Mouse (Mus musculus) liver, postnatal 0 days (tissue): Measurements from ENCODE around the gene Myrip. TPM values are rescaled to one million over a fixed set of nuclear protein-coding genes. Genes with fewer than 3 reads are reported as not detected.

Experiments used
- ATAC-seq: fragments of 200-750 bp; cut with Nextera tagmentation; 2 replicates; pipeline ENCODE4 v1.8.0; 2017; ENCODE audit warnings: mild to moderate bottlenecking, moderate library complexity
- DNase-seq: peaks from one replicate; pipeline ENCODE4 v3.0.0-alpha.2; 2016
- H3K27ac ChIP-seq: fragments of 300-500 bp; sonication (generic); 2 replicates; pipeline ENCODE4 v1.5.1; 2014; ENCODE audit warnings: antibody characterized with exemption, moderate library complexity, mild to moderate bottlenecking, low read depth
- H3K27me3 ChIP-seq: fragments of 300-500 bp; sonication (generic); 2 replicates; pipeline ENCODE4 v1.6.1; 2014; ENCODE audit warnings: low read length, control low read depth, mixed read lengths; ENCODE audit not compliant: insufficient read depth
- H3K36me3 ChIP-seq: fragments of 300-500 bp; sonication (generic); replicated peaks from 2 replicates; pipeline ENCODE4 v1.6.1; 2014; ENCODE audit warnings: mild to moderate bottlenecking, control low read depth, low read length, moderate library complexity, mixed read lengths; ENCODE audit not compliant: insufficient read depth
- H3K4me1 ChIP-seq: fragments of 300-500 bp; sonication (generic); 2 replicates; pipeline ENCODE4 v1.6.1; 2014; ENCODE audit warnings: antibody characterized with exemption, mild to moderate bottlenecking, control low read depth; ENCODE audit not compliant: insufficient read depth
- H3K4me2 ChIP-seq: fragments of 300-500 bp; sonication (generic); 2 replicates; pipeline ENCODE4 v1.6.1; 2014; ENCODE audit warnings: low read depth, mild to moderate bottlenecking, low read length, moderate library complexity, mixed read lengths
- H3K4me3 ChIP-seq: fragments of 300-500 bp; sonication (generic); 2 replicates; pipeline ENCODE4 v1.5.1; 2014; ENCODE audit warnings: low read depth, low read length
- H3K9ac ChIP-seq: fragments of 300-500 bp; sonication (generic); replicated peaks from 2 replicates; pipeline ENCODE4 v1.6.1; 2014; ENCODE audit warnings: mild to moderate bottlenecking, moderate library complexity
- H3K9me3 ChIP-seq: fragments of 300-500 bp; sonication (generic); 2 replicates; pipeline ENCODE4 v1.6.1; 2016; ENCODE audit warnings: mild to moderate bottlenecking, control low read depth, low read length, mixed read lengths
- CTCF ChIP-seq: sonication (generic); IDR thresholded peaks from 2 replicates; pipeline ENCODE4 v1.5.1; 2016; ENCODE audit warnings: antibody characterized with exemption, low read depth
- EP300 ChIP-seq: IDR thresholded peaks from 2 replicates; pipeline ENCODE4 v1.6.1; 2016; ENCODE audit warnings: antibody characterized with exemption, low read depth, mild to moderate bottlenecking
- WGBS: fragments of 180-500 bp; shearing (Covaris S2); extraction: QIAGEN DNeasy Blood & Tissue Kit; methylation state at CpG from one replicate; pipeline ENCODE4 v1.1.7; 2014; ENCODE audit not compliant: insufficient replicate concordance; 5-methylcytosine and 5-hydroxymethylcytosine counted together
- polyA plus RNA-seq: library from polyadenylated mRNA; unstranded; fragments of >200 nt; fragmentation: Nextera tagmentation; extraction: Ambion mirVana; gene quantifications from 2 replicates; pipeline ENCODE4 v1.2.1, GENCODE M21; 2015

Gene Myrip
- polyA plus RNA-seq, 1 experiment from 2014 or later, result 0.09 TPM

- 80% methylated on average over 5 of the region's 5 CpGs for WGBS
- TF ChIP-seq CTCF, result no peak
- TF ChIP-seq EP300, result no peak
- no peak overlapping the region for H3K27ac ChIP-seq
- H3K36me3 ChIP-seq, result no peaks in the 10 kb centered on the region
- no peaks in the 10 kb centered on the region for H3K9me3 ChIP-seq
- no peak for DNase-seq
- H3K9ac ChIP-seq, result no peak overlapping the region
- H3K4me2 ChIP-seq, result no peak overlapping the region
- no peak overlapping the region for H3K4me3 ChIP-seq
- no peaks in the 10 kb centered on the region; the same call in 1 of the 2 replicates for H3K4me1 ChIP-seq
- ATAC-seq, result no peak
- H3K27me3 ChIP-seq, result no peaks in the 10 kb centered on the region
These were observed 114.8 kb downstream of the Myrip start for GRCm38 (mm10) chr9:120416151-120416550.

- Histone ChIP-seq H3K9me3 (no peaks in the 10 kb centered on the region), H3K9ac (no peak overlapping the region), H3K27me3 (no peaks in the 10 kb centered on the region), H3K36me3 (no peaks in the 10 kb centered on the region), H3K4me3 (no peak overlapping the region), H3K27ac (no peak overlapping the region), H3K4me2 (no peak overlapping the region), H3K4me1 (no peaks in the 10 kb centered on the region; the same call in 1 of the 2 replicates)
- TF ChIP-seq EP300 (no peak), CTCF (no peak)
- no peak for DNase-seq
- peak; percentile 69 for ATAC-seq
- WGBS, result 76% methylated on average over 5 of the region's 5 CpGs
These were observed 115.4 kb downstream of the Myrip start for GRCm38 (mm10) chr9:120416729-120417128.

- H3K27me3 ChIP-seq, result no peaks in the 10 kb centered on the region
- H3K4me2 ChIP-seq, result no peak overlapping the region
- H3K27ac ChIP-seq, result no peak overlapping the region
- TF ChIP-seq CTCF (no peak), EP300 (no peak)
- H3K9me3 ChIP-seq, result no peaks in the 10 kb centered on the region
- no peak overlapping the region for H3K4me3 ChIP-seq
- no peaks in the 10 kb centered on the region; the same call in 1 of the 2 replicates for H3K4me1 ChIP-seq
- H3K36me3 ChIP-seq, result no peaks in the 10 kb centered on the region
- 64% methylated on average over 7 of the region's 7 CpGs for WGBS
- DNase-seq, result no peak
- H3K9ac ChIP-seq, result no peak overlapping the region
- no peak for ATAC-seq
These were observed 117.3 kb downstream of the Myrip start for GRCm38 (mm10) chr9:120418582-120418981.

GRCm38 (mm10) chr9:120424567-120424966, 123.3 kb downstream of the Myrip start:
- Histone ChIP-seq H3K4me3 (no peak overlapping the region), H3K9ac (no peak overlapping the region), H3K36me3 (no peaks in the 10 kb centered on the region), H3K27me3 (no peaks in the 10 kb centered on the region), H3K4me2 (no peak overlapping the region), H3K4me1 (no peaks in the 10 kb centered on the region), H3K27ac (no peak overlapping the region), H3K9me3 (no peaks in the 10 kb centered on the region)
- DNase-seq, result no peak
- ATAC-seq, result no peak
- no peak for TF ChIP-seq EP300
- TF ChIP-seq CTCF, result no peak
- 53% methylated on average over 7 of the region's 7 CpGs for WGBS

- H3K9me3 ChIP-seq, result no peaks in the 10 kb centered on the region
- no peaks in the 10 kb centered on the region for H3K27me3 ChIP-seq
- no peak overlapping the region for H3K9ac ChIP-seq
- no peak overlapping the region for H3K4me3 ChIP-seq
- H3K36me3 ChIP-seq, result no peaks in the 10 kb centered on the region
- ATAC-seq (no peak), DNase-seq (peak; percentile 66)
- no peaks in the 10 kb centered on the region for H3K4me1 ChIP-seq
- WGBS, result 40% methylated on average over 5 of the region's 5 CpGs
- no peak overlapping the region for H3K27ac ChIP-seq
- H3K4me2 ChIP-seq, result no peak overlapping the region
- TF ChIP-seq CTCF, result peak; percentile 75
- TF ChIP-seq EP300, result no peak
These were observed 124.5 kb downstream of the Myrip start for GRCm38 (mm10) chr9:120425768-120426167.

- Histone ChIP-seq H3K9me3 (no peaks in the 10 kb centered on the region), H3K27ac (no peak overlapping the region), H3K4me3 (no peak overlapping the region), H3K36me3 (no peaks in the 10 kb centered on the region), H3K27me3 (no peaks in the 10 kb centered on the region), H3K4me2 (no peak overlapping the region), H3K9ac (no peak overlapping the region), H3K4me1 (no peaks in the 10 kb centered on the region)
- 17% methylated on average over 6 of the region's 6 CpGs for WGBS
- DNase-seq, result no peak
- no peak for ATAC-seq
- TF ChIP-seq CTCF (no peak), EP300 (no peak)
These were observed 126.9 kb downstream of the Myrip start for GRCm38 (mm10) chr9:120428181-120428580.

- DNase-seq (peak; percentile 74), ATAC-seq (peak; percentile 83)
- TF ChIP-seq CTCF (peak; percentile 97), EP300 (no peak)
- Histone ChIP-seq H3K4me3 (no peak overlapping the region), H3K4me2 (no peak overlapping the region), H3K27me3 (no peaks in the 10 kb centered on the region), H3K4me1 (no peaks in the 10 kb centered on the region), H3K36me3 (no peaks in the 10 kb centered on the region), H3K9ac (no peak overlapping the region), H3K9me3 (no peaks in the 10 kb centered on the region), H3K27ac (no peak overlapping the region)
- WGBS, result 21% methylated on average over 8 of the region's 8 CpGs
These were observed 132.4 kb downstream of the Myrip start for GRCm38 (mm10) chr9:120433747-120434146.
